Comparison of ENCODE assay signal across 7 mouse cellular contexts in the genomic region with DNA sequence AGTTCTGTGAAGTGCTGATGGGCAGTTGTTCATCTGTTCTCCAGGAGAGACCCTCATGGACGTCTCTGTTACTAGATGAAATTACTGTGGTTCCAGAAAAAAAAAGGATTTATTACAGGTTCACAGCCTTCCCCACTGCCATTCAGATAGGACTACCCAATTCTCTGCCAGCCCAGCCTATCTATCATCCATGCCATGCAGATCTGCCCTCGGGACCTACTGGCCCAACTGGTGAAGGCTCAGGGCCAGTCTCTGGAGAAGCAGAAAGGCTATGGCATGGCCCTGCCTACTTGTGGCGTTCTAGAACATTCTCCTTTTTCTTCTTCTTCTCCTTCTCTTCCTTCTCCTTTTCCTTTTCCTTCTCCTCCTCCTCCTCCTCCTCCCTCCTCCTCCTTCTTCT.
"Had no signal": no experiment of that assay in that cellular context is flagged by ENCODE, and none has a peak within 500 bp of the region (broad histone marks: within the 10 kb centered on the region; RNA-seq: fewer than 3 reads in every experiment).

No protein-coding gene starts in this region.

- H3K27ac ChIP-seq: left cerebral cortex, adult 2 months; liver, embryonic 15.5 days; midbrain, embryonic 12.5 days had no signal

- DNase-seq: right cerebral cortex, postnatal 25 days; thymus, postnatal 4 days had no signal

- H3K4me2 ChIP-seq: liver, embryonic 11.5 days; liver, embryonic 15.5 days; midbrain, embryonic 12.5 days had no signal

- H3K9me3 ChIP-seq: limb, embryonic 10.5 days; liver, embryonic 15.5 days; midbrain, embryonic 12.5 days had no signal

- H3K9ac ChIP-seq: liver, embryonic 15.5 days; midbrain, embryonic 12.5 days had no signal

- H3K4me3 ChIP-seq: left cerebral cortex, adult 2 months; limb, embryonic 10.5 days; liver, embryonic 15.5 days; midbrain, embryonic 12.5 days had no signal

- H3K36me3 ChIP-seq: limb, embryonic 10.5 days; liver, embryonic 15.5 days; midbrain, embryonic 12.5 days had no signal
